Mouse (Mus musculus): Measurements from ENCODE around the gene 4931409K22Rik. TPM values are rescaled to one million over a fixed set of nuclear protein-coding genes. Genes with fewer than 3 reads are reported as not detected.
"Not testable (repeated sequence)": the region's sequence is repeated elsewhere in the genome, so short reads cannot be mapped to it uniquely, and the experiment has no call there.

The 4931409K22Rik gene
- polyA plus RNA-seq, 1 experiment from 2014 or later, result 0.10 TPM

DNA sequence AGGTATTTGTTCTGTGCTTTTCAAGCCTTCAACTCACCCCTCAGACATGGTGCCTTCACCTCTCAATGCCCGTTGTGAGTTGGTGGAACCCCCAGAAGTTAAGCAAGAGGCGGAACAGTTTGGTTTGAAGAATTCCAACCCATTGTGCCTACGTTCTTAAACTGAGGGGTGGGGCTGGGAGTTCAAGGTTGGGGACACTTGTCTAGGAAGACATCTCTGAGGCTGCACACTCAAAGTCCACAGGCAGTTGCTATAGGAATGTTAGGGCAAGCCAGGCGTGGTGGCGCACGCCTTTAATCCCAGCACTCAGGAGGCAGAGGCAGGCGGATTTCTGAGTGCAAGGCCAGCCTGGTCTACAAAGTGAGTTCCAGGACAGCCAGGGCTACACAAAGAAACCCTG lies 1.3 kb downstream of the 4931409K22Rik start:
- H3K4me3 ChIP-seq; H3K36me3 ChIP-seq; H3K27ac ChIP-seq; H3K9ac ChIP-seq; H3K9me3 ChIP-seq; ATAC-seq (ENCODE audit: insufficient number of reproducible peaks, insufficient read depth, low FRiP score, low TSS enrichment); H3K4me2 ChIP-seq (replicated peaks); H3K27me3 ChIP-seq: not testable (repeated sequence)
- peaks cover 32% of the 10 kb centered on the region for H3K4me1 ChIP-seq
- WGBS, result 96% methylated on average over 7 of the region's 7 CpGs

DNA sequence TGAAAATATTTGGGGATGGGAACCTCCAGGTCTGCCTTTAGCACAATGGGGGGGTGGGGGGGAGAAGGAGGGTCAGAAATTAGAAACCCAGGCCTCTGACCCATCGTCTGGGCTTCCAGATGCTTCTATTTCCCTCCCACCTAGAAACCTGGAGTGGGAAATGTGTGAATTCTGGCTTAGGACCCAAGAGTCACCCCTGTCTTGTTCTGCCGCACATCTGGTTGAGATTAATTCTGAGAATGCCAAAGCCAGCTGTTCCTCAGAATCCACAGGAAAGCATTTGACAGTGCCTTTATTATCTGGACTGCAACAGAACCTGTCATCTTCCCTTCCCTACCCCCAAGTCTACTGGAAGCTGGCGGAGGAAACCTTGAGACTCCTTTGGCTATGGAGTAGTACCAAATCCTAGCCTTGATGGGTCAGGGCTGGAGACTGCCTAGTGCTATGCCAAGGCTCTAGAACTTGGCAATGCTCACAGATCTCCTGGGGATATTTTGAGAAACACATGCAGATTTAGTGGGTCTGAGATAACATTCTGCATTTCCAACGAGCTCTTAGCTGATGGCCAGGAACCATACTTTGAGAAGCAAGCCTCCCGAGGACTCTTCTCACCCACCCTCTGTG lies 2.9 kb downstream of the 4931409K22Rik start:
- no peak overlapping the region for H3K4me2 ChIP-seq (replicated peaks)
- H3K9ac ChIP-seq, result no peak overlapping the region
- H3K4me1 ChIP-seq, result peaks cover 32% of the 10 kb centered on the region
- no peaks in the 10 kb centered on the region for H3K9me3 ChIP-seq
- H3K4me3 ChIP-seq, result no peak overlapping the region
- H3K36me3 ChIP-seq, result no peaks in the 10 kb centered on the region
- no peak for ATAC-seq (ENCODE audit: insufficient number of reproducible peaks, insufficient read depth, low FRiP score, low TSS enrichment)
- H3K27me3 ChIP-seq, result no peaks in the 10 kb centered on the region; the same call in none of the 2 replicates
- WGBS, result 39% methylated on average over 5 of the region's 5 CpGs
- no peak overlapping the region for H3K27ac ChIP-seq

DNA sequence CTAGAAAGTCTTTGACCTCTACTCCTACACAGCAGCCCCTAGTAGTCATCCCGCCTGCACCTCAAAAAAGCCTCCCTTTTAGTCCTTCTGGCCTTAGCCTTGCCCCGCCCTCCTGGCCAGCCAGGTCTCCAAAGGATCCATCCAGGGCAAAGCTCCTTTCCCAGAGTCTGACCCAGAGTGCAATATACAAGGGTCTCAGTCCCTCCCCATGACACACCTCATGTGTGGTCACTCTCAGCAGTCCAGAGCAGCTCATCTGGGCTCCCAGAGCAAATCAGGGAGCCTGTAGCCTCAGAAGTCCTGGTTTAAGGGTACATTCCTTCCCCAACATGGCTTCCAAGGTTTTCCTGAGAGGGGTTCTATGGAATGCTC lies 5.3 kb downstream of the 4931409K22Rik start:
- Histone ChIP-seq H3K9ac (no peak overlapping the region), H3K27me3 (no peaks in the 10 kb centered on the region; the same call in none of the 2 replicates), H3K36me3 (no peaks in the 10 kb centered on the region), H3K4me2 (replicated peaks) (peak overlapping the region; percentile 35), H3K9me3 (no peaks in the 10 kb centered on the region), H3K27ac (no peak overlapping the region), H3K4me1 (peaks cover 32% of the 10 kb centered on the region), H3K4me3 (no peak overlapping the region)
- 60% methylated on average over 2 of the region's 2 CpGs for WGBS
- no peak; the same call in 1 of the 2 replicates for ATAC-seq (ENCODE audit: insufficient number of reproducible peaks, insufficient read depth, low FRiP score, low TSS enrichment)

DNA sequence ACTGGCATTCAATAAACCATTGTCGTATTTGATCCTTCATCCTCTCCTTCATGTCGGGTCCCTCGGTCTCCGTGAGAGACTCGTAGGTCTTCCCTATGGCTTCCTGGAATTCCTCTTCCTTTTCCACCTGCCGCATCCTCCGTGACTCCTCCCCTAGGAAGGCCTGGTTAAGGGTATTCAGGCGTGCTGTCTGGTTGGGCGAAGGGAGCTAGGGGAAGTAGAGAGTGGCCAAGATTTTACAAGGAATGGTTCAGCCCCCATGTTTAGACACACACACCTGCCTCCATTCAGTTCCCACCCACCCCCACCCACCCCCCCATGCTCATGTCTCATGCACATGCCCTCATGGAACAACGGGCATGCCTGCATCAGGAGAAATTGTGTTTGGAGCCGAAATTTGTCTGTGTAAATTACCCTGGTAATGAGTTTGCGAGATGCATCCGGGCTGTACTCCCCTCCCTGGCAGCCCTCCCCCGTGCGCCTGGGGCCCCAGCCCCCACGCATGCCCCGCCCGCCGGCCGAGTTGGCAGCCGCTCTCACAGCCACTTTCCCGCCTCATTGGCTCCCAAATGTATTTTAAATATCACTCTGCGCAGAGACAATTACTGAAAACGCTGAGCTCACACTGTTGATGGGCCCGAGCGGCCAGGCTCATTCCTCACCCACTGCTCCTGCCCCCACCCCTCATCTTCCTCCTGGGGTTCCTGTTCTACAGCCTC lies 5.9 kb downstream of the 4931409K22Rik start:
- Histone ChIP-seq H3K27ac (no peak overlapping the region), H3K4me3 (no peak overlapping the region), H3K4me1 (peaks cover 32% of the 10 kb centered on the region), H3K27me3 (no peaks in the 10 kb centered on the region; the same call in none of the 2 replicates), H3K9me3 (no peaks in the 10 kb centered on the region), H3K9ac (no peak overlapping the region), H3K4me2 (replicated peaks) (peak overlapping the region; percentile 35), H3K36me3 (no peaks in the 10 kb centered on the region)
- 32% methylated on average over 26 of the region's 26 CpGs for WGBS
- ATAC-seq (ENCODE audit: insufficient number of reproducible peaks, insufficient read depth, low FRiP score, low TSS enrichment), result peak; percentile 43; the same call in 1 of the 2 replicates

DNA sequence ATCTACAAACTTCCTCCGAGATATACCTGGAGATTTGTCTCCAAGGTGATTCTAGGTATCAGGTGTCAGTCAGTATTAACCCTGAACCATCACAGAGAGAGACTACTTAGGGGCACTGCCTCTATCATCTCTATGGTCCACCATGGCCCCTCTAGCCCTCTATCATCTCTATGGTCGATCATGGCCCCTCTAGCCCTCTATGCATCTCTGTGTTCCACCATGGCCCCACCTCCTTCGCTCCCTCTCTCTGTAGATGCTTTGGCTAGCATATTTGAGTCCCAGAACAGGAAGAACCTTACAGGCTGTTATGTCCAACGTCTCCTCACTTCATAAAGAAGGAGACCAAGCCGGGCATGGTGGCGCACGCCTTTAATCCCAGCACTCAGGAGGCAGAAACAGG lies 14.0 kb downstream of the 4931409K22Rik start:
- Histone ChIP-seq H3K9me3 (no peaks in the 10 kb centered on the region), H3K27me3 (no peaks in the 10 kb centered on the region), H3K36me3 (no peaks in the 10 kb centered on the region), H3K9ac (no peak overlapping the region), H3K4me3 (no peak overlapping the region), H3K4me1 (peaks cover 16% of the 10 kb centered on the region), H3K4me2 (replicated peaks) (no peak overlapping the region), H3K27ac (no peak overlapping the region)
- no peak for ATAC-seq (ENCODE audit: insufficient number of reproducible peaks, insufficient read depth, low FRiP score, low TSS enrichment)
- WGBS, result 77% methylated on average over 7 of the region's 7 CpGs

DNA sequence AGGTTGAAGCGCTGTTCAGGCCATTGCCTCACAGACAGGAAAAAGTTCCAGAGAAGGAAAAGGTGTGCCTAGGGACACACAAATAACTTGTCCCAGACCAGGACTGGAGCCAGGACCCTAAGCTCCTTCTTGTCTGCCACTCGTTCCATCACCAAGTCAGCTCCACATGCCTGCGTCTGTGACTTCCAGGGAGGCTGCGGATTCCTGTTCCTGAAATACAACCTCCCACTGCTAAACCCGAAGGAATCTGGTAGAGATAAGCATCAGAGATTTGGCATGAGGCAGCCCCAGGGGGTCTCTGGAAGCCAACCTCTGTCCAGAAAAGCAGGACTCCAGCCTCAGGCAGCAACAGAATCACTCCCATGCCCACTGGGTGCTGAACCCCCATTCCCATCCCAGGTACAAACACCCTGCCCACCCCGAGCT lies 15.5 kb downstream of the 4931409K22Rik start:
- peak overlapping the region; percentile 38 for H3K4me2 ChIP-seq (replicated peaks)

DNA sequence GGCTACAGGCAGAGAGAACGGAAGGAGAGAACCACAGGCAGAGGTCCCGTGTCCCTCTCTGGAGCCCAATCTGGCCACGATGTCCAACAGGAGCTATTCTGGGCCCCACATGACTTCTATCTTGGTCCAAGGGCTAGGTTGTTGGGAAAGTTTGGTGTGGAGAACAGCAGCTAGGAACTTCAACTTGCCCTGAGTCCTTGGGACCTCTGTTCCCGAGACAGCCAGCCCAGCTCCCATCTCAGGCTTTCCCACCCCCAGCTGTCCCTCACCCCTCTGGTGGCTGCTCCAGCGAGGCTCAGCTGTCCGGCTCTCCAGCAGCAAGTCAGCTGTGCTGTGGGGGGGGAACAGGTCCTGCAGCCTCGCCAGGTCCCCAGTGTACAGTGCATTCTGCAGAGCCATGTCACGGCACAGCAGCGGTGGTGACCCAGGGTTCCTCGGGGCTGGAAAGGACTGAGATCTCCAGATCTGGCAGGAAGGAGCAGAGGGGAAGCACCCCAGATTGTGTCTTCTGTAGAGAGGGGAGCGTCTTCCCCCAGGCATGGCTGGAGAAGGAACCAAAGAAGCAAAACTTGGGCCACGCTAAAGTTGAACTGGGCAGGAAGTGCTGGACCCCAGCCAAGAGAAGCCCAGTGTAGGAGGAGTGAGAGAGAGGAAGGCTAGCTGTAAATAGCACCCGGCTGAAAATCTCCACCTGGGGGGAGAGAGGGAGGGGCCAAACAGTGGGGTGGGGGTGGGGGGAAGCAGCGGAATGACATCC lies 16.0 kb downstream of the 4931409K22Rik start, which contains the start of gene Asb10:
TSS of gene Asb10 (minus strand) at position 592 of the 757 bp plus-strand sequence.
- H3K27me3 ChIP-seq, result no peaks in the 10 kb centered on the region
- H3K4me1 ChIP-seq, result peaks cover 16% of the 10 kb centered on the region
- 31% methylated on average over 14 of the region's 14 CpGs for WGBS
- H3K4me3 ChIP-seq, result no peak within 1 kb of the TSS
- no peaks in the 10 kb centered on the region for H3K36me3 ChIP-seq
- H3K27ac ChIP-seq, result peak within 1 kb of the TSS; percentile 57; the same call in 1 of the 2 replicates
- peak within 1 kb of the TSS; percentile 38 for H3K4me2 ChIP-seq (replicated peaks)
- no peaks in the 10 kb centered on the region for H3K9me3 ChIP-seq
- ATAC-seq (ENCODE audit: insufficient number of reproducible peaks, insufficient read depth, low FRiP score, low TSS enrichment), result no peak
- H3K9ac ChIP-seq, result peak within 1 kb of the TSS; percentile 27; the same call in 1 of the 2 replicates

More for the DNA sequence above, 15.5 kb downstream of the 4931409K22Rik start:
- Histone ChIP-seq H3K36me3 (no peaks in the 10 kb centered on the region), H3K9me3 (no peaks in the 10 kb centered on the region), H3K4me1 (peaks cover 16% of the 10 kb centered on the region), H3K27ac (0 out of 2 replicates have a peak overlapping the region, but pooled peaks have one; percentile 57), H3K27me3 (no peaks in the 10 kb centered on the region), H3K4me3 (no peak overlapping the region), H3K9ac (no peak overlapping the region)
- no peak for ATAC-seq (ENCODE audit: insufficient number of reproducible peaks, insufficient read depth, low FRiP score, low TSS enrichment)
- 20% methylated on average over 6 of the region's 6 CpGs for WGBS

DNA sequence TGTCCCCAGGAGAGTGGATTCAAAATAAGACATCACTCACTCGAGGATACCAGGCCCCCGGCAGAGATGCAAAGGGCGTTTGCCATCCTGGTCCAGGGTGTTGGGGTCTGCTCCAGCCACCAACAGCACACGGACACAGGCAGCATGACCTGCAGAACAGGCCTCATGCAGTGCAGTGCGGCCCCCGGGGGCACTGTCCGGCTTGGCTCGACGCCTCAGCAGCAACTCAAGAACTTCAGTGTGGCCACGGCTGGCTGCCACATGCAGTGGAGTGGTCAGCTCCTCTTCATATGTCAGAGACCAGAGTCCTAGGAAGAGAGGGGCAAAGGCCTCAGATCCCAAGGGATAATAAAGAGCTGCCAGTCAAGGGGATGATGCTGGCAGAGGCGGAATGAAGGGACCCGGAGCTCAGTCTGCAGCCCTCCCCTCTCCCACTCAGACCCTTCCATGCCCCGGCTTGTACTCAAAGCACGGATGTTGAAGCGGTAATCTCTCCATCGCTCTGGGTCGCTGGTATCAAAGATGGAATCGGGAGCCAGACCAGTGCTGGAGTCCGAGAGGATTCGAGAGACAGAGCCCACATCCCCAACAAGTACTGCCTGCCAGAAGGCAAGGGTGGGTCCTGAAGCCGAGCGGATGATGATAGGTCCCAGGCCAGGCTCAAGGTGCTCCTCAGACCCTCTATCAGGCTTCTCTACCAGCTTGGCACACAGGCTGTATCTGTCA lies 16.9 kb downstream of the 4931409K22Rik start:
- H3K4me1 ChIP-seq, result peaks cover 16% of the 10 kb centered on the region
- H3K27ac ChIP-seq, result no peak overlapping the region
- no peak overlapping the region for H3K9ac ChIP-seq
- H3K36me3 ChIP-seq, result no peaks in the 10 kb centered on the region
- H3K9me3 ChIP-seq, result no peaks in the 10 kb centered on the region
- no peaks in the 10 kb centered on the region for H3K27me3 ChIP-seq
- no peak for ATAC-seq (ENCODE audit: insufficient number of reproducible peaks, insufficient read depth, low FRiP score, low TSS enrichment)
- WGBS, result 78% methylated on average over 22 of the region's 22 CpGs
- no peak overlapping the region for H3K4me3 ChIP-seq
- H3K4me2 ChIP-seq (replicated peaks), result no peak overlapping the region

DNA sequence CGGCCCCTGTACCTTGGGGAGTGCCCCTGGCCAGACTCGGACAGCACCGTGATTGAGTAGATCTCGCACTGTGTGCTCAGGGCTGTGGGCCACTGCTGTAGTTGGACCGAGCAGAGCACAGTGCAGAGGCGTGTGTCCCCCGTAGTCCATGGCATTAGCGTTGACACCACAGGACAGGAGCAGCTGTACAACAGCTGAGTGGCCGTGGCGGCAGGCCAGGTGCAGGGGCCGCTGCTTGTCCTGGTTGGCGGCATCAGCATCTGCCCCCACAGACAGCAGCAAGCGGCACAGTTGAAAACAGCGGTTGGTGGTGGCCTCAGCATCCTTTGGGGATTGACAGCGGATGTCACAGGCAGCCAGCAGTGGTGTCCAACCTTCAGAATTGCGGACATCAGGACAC lies 19.0 kb downstream of the 4931409K22Rik start:
- Histone ChIP-seq H3K9ac (no peak overlapping the region), H3K27me3 (peaks cover 9% of the 10 kb centered on the region; the same call in 1 of the 2 replicates), H3K4me1 (peaks cover 16% of the 10 kb centered on the region), H3K4me2 (replicated peaks) (no peak overlapping the region), H3K27ac (no peak overlapping the region), H3K9me3 (no peaks in the 10 kb centered on the region), H3K36me3 (no peaks in the 10 kb centered on the region), H3K4me3 (no peak overlapping the region)
- no peak for ATAC-seq (ENCODE audit: insufficient number of reproducible peaks, insufficient read depth, low FRiP score, low TSS enrichment)
- 67% methylated on average over 16 of the region's 16 CpGs for WGBS

DNA sequence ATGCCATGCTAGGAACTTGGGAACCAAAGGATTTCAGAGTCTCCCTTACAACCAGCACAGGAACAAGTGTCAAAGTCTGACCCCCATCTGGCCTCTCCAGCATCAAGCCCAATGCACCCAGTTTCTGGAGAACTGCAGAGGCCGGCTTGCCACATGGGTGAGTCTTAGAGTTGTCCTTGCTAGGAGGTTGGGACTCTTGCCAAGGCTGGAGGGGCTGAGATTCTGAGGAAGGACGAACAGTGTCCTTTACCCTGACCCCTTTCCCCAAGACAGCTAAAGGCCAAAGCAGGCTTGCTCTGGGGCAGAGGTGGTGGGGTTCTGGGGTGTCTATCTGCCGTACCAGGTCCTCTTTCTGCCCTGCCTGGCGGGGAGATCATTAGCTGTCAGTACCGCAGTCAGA lies 20.1 kb downstream of the 4931409K22Rik start:
- Histone ChIP-seq H3K9ac (no peak overlapping the region), H3K27ac (no peak overlapping the region), H3K4me3 (no peak overlapping the region), H3K36me3 (no peaks in the 10 kb centered on the region), H3K9me3 (no peaks in the 10 kb centered on the region), H3K4me1 (peaks cover 14% of the 10 kb centered on the region), H3K4me2 (replicated peaks) (no peak overlapping the region), H3K27me3 (peaks cover 11% of the 10 kb centered on the region)
- ATAC-seq (ENCODE audit: insufficient number of reproducible peaks, insufficient read depth, low FRiP score, low TSS enrichment), result no peak
- 72% methylated on average over 5 of the region's 5 CpGs for WGBS

DNA sequence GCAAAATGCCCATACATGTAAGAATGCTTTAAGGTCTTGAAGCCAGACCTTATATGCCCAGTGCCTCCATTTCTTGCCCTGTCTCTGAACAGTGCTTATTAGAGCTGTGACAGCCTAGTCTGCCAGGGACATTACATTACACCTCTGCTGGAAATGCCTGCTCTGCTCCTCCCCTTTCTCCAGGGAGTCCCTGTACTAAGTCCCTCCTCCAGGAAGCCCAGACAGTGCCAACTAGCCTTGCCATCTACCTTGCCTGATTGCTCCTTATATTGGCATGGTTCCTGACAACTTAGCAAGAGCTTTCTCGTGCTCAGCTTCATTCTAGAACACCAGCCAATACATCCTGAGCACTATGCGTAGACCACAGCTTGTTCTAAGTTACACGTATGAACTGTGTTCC lies 20.9 kb downstream of the 4931409K22Rik start:
- Histone ChIP-seq H3K4me1 (peaks cover 6% of the 10 kb centered on the region), H3K9ac (no peak overlapping the region), H3K9me3 (no peaks in the 10 kb centered on the region), H3K4me2 (replicated peaks) (no peak overlapping the region), H3K27me3 (peaks cover 18% of the 10 kb centered on the region), H3K27ac (no peak overlapping the region), H3K36me3 (no peaks in the 10 kb centered on the region), H3K4me3 (no peak overlapping the region)
- WGBS, result 82% methylated on average over 3 of the region's 3 CpGs
- no peak for ATAC-seq (ENCODE audit: insufficient number of reproducible peaks, insufficient read depth, low FRiP score, low TSS enrichment)
